Mouse (Mus musculus): ENCODE data around the gene Rab43.

- TF ChIP-seq GATA1 (IDR thresholded peaks at IDR 0.05; ENCODE audit: low read length) = no peak
- no peak for TF ChIP-seq TAL1 (IDR thresholded peaks at IDR 0.05; ENCODE audit: low read length)
Observed at GRCm38 (mm10) chr6:87796251-87796880, 15.6 kb downstream of the Rab43 start.
